Mouse (Mus musculus): ENCODE data around the gene Tmem230.

DNA sequence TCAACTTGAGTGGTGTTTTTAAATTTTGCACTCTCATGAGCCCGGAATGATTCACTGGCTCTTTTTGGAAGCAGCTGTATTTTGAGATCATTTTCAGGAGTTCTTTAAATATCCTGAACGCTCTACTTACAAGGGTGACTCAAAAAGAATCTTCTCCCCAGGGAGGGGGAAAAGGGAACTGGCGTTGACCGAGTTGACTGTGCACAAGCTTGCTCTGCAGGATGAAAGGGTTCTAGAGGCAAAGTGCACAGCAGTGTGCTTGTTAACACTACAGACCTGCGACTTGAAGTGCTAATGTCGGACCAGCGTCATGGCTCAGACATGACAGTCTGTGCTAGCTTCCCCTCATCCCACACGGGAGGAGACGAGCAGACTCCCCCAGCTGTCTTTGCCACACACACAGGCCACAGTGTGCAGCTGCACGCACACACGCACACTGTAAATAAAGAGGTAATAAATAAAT lies 26.0 kb downstream of the Tmem230 start:
- TF ChIP-seq EP300 (IDR thresholded peaks at IDR 0.05; ENCODE audit: low read depth): no peak
- no peak for TF ChIP-seq CTCF (IDR thresholded peaks at IDR 0.05; ENCODE audit: low read depth)

All from heart, postnatal 0 days (tissue).